Mouse (Mus musculus) limb, embryonic 14.5 days (tissue): ENCODE data around the gene Gm37240. TPM values are rescaled to one million over a fixed set of nuclear protein-coding genes. Genes with fewer than 3 reads are reported as not detected.

Experiments
- ATAC-seq: fragments of 200-750 bp; cut with Nextera tagmentation; 2 replicates; pipeline ENCODE4 v1.8.0; 2017; ENCODE audit warnings: low read depth, moderate number of reproducible peaks, moderate TSS enrichment; ENCODE audit not compliant: low FRiP score
- DNase-seq: peaks from one replicate; pipeline ENCODE4 v3.0.0-alpha.2; 2015; ENCODE audit warnings: low spot score
- H3K27ac ChIP-seq: fragments of 300-500 bp; sonication (generic); replicated peaks from 2 replicates; pipeline ENCODE4 v1.5.1; 2014; ENCODE audit warnings: low read depth, mild to moderate bottlenecking, low read length, moderate library complexity, mixed read lengths
- H3K27me3 ChIP-seq: fragments of 300-500 bp; sonication (generic); 2 replicates; pipeline ENCODE4 v1.6.1; 2014; ENCODE audit warnings: low read length, mixed read lengths; ENCODE audit not compliant: control insufficient read depth, insufficient read depth
- H3K36me3 ChIP-seq: fragments of 300-500 bp; sonication (generic); 2 replicates; pipeline ENCODE4 v1.6.1; 2014; ENCODE audit warnings: mild to moderate bottlenecking, low read length, moderate library complexity, mixed read lengths; ENCODE audit not compliant: control insufficient read depth, insufficient read depth
- H3K4me1 ChIP-seq: fragments of 300-500 bp; sonication (generic); 2 replicates; pipeline ENCODE4 v1.6.1; 2014; ENCODE audit warnings: antibody characterized with exemption, low read length, mixed read lengths; ENCODE audit not compliant: control insufficient read depth, insufficient read depth
- H3K4me2 ChIP-seq: fragments of 300-500 bp; sonication (generic); replicated peaks from 2 replicates; pipeline ENCODE4 v1.6.1; 2014; ENCODE audit warnings: low read depth, mild to moderate bottlenecking, low read length, moderate library complexity; ENCODE audit not compliant: severe bottlenecking
- H3K4me3 ChIP-seq: fragments of 300-500 bp; sonication (generic); replicated peaks from 2 replicates; pipeline ENCODE4 v1.5.1; 2014; ENCODE audit warnings: low read length
- H3K9ac ChIP-seq: fragments of 300-500 bp; sonication (generic); 2 replicates; pipeline ENCODE4 v1.6.1; 2014; ENCODE audit warnings: mild to moderate bottlenecking, low read depth, low read length, moderate library complexity; ENCODE audit not compliant: severe bottlenecking
- H3K9me3 ChIP-seq: fragments of 300-500 bp; sonication (generic); 2 replicates; pipeline ENCODE4 v1.6.1; 2016; ENCODE audit warnings: low read length; ENCODE audit not compliant: control insufficient read depth
- POLR2A ChIP-seq: fragments of 200-500 bp; IDR thresholded peaks from 2 replicates; pipeline ENCODE4 v1.8.0; 2012; ENCODE audit warnings: inconsistent platforms, mild to moderate bottlenecking, moderate library complexity, borderline replicate concordance; ENCODE audit not compliant: insufficient read depth, insufficient read length; ENCODE audit errors: extremely low read depth
- WGBS: fragments of 180-500 bp; shearing (Covaris S2); extraction: QIAGEN DNeasy Blood & Tissue Kit; methylation state at CpG from one replicate; pipeline ENCODE4 v1.1.7; 2014; 5-methylcytosine and 5-hydroxymethylcytosine counted together
- polyA plus RNA-seq, 2 experiments: library from polyadenylated mRNA; depleted of rRNA in 1 of 2; stranded (reverse) in 1 of 2; unstranded in 1 of 2; fragments of >200 nt; fragmentation: Nextera tagmentation in 1 of 2; extraction: Ambion mirVana in 1 of 2; gene quantifications; 2 replicates each; pipeline versions ENCODE4 v1.2.1 to v1.2.3; 2012 to 2014

Gm37240 gene
- polyA plus RNA-seq, 2 experiments: 2.0 to 13.4 TPM

DNA sequence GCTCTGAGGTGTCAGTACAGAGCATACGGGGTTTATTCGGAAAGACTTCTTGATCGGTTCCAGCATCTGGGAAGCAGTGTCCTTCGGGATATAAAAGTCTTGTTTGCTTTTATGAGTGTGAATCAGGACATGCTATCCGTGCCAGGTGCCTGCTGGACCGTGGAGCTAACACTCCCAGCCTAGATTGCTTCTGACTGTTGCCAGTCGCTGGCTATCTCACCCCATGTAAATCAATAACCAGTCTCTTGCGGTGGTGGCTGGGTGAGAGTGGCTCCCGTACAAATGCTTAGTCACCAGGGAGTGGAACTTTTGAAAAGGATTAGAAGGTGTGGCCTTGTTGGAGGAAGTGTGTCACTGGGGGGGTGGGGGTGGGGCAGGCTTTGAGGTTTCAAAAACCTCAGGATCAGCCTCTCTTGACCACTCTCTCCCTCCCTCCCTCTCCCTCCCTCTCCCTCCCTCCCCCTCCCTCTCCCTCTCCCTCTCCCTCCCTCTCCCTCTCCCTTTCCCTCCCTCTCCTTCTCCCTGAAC, 1277.1 kb downstream of the Gm37240 start:
- Histone ChIP-seq H3K36me3 (no peaks in the 10 kb centered on the region), H3K9ac (no peak overlapping the region), H3K4me1 (no peaks in the 10 kb centered on the region), H3K27ac (no peak overlapping the region), H3K4me3 (no peak overlapping the region), H3K9me3 (no peaks in the 10 kb centered on the region), H3K27me3 (no peaks in the 10 kb centered on the region), H3K4me2 (no peak overlapping the region)
- DNase-seq (no peak), ATAC-seq (no peak)
- no peak for TF ChIP-seq POLR2A
- WGBS: 73% methylated on average over 9 of the region's 9 CpGs

DNA sequence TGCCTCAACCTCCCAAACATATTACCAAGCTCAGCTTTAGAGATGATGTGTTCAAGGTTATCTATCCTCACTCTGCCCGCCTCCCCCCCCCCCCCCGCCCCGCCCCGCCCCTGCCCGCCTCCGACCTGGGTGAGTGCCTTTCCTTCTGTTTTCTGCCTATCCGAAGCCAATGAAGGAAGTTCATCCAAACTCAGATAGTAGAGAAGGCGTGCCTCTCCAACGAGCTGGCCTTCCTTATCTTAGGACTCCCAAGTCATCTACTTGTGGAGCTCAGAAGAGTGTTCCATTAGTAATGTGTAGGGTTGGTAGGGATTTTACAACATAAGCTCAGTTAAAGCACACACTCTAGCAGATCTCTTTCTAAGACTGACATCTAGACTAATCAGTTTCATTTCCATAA, 1284.1 kb downstream of the Gm37240 start:
- DNase-seq (no peak), ATAC-seq (no peak)
- TF ChIP-seq POLR2A: no peak
- H3K36me3 ChIP-seq: no peaks in the 10 kb centered on the region
- H3K9me3 ChIP-seq: no peaks in the 10 kb centered on the region
- no peak overlapping the region for H3K9ac ChIP-seq
- H3K27ac ChIP-seq: no peak overlapping the region
- no peak overlapping the region for H3K4me2 ChIP-seq
- no peaks in the 10 kb centered on the region for H3K4me1 ChIP-seq
- H3K4me3 ChIP-seq: no peak overlapping the region
- no peaks in the 10 kb centered on the region for H3K27me3 ChIP-seq
- WGBS: 73% methylated on average over 9 of the region's 9 CpGs

DNA sequence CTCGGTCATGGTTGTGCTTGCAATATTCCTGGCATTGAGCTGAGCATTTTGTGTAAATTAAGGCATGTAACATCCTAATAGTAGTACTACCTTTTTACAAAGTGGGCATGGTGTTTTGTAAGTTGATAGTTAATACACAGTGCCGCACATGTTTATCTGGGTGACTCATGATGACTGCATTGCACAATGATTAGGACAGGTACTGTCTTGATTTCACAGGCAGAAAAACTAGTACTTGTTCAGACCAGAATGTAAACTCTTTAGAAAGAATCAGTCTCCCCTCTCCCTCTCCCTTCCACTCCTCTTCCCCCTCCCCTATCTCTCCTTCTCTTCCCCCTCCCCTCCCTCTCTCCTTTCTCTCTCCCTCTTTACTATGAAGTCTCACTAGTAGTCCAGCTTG, 1284.6 kb downstream of the Gm37240 start:
- no peak overlapping the region for H3K4me2 ChIP-seq
- H3K9ac ChIP-seq: no peak overlapping the region
- no peak overlapping the region for H3K27ac ChIP-seq
- H3K4me1 ChIP-seq: no peaks in the 10 kb centered on the region
- DNase-seq: no peak
- H3K36me3 ChIP-seq: no peaks in the 10 kb centered on the region
- TF ChIP-seq POLR2A: no peak
- 85% methylated on average over 2 of the region's 2 CpGs for WGBS
- no peaks in the 10 kb centered on the region for H3K9me3 ChIP-seq
- ATAC-seq: no peak
- H3K4me3 ChIP-seq: no peak overlapping the region
- no peaks in the 10 kb centered on the region for H3K27me3 ChIP-seq

DNA sequence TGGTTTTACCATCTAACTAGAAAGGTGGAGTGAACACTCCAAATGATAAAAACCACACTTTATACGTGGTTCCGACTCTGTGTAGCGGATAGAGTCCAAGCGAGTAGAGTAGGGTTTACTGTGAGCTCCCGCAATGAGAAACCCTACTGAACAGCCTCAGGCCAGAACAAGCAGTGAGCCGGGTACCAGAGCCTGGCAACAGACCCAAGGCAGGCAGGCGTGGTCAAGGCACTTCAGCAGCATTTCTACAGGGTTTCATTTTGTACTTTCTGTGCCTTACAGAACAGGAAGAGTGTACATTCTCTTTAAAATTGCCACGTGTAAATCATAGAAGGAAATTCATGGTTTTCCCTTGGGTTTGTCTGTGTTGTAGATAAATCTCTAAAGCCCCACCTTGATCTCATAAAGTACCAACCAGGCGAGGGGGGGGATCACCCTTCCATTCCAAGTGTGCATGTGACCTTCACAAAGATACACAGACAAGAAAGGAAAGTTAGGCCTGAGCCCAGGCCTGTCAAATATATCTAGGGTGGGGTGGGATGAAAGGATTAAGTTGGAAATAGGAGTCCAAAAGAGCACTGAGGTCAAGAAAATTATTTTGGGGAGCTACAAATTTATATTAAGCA, 1285.3 kb downstream of the Gm37240 start:
- no peaks in the 10 kb centered on the region for H3K9me3 ChIP-seq
- H3K27ac ChIP-seq: no peak overlapping the region
- H3K4me1 ChIP-seq: no peaks in the 10 kb centered on the region
- no peak overlapping the region for H3K4me3 ChIP-seq
- DNase-seq (no peak), ATAC-seq (no peak)
- H3K27me3 ChIP-seq: no peaks in the 10 kb centered on the region
- 63% methylated on average over 9 of the region's 9 CpGs for WGBS
- no peak for TF ChIP-seq POLR2A
- no peaks in the 10 kb centered on the region for H3K36me3 ChIP-seq
- no peak overlapping the region for H3K9ac ChIP-seq
- no peak overlapping the region for H3K4me2 ChIP-seq

DNA sequence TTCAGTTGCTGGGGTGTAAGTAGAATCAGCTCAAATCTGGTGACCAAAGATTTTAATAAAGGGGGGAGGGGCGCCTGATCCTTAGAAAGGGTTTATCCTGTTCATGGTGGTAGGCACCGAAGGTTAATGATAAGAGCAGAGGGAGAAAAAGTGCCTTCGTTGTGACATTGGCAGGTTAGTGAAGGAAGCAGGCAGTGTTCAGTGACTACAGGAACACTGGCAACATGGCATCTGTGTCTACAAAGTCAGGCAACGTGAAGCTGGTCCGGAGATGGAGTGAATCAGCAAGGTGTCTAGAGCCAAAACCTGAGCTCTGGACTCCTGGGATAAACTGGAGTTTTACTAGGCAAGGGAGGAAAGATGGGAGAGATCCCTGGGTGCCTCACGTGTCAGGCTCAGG, 1288.6 kb downstream of the Gm37240 start:
- TF ChIP-seq POLR2A: no peak
- no peak for ATAC-seq

More for the DNA sequence above, 1288.6 kb downstream of the Gm37240 start:
- H3K4me3 ChIP-seq: no peak overlapping the region
- no peak for DNase-seq
- no peaks in the 10 kb centered on the region for H3K27me3 ChIP-seq
- 82% methylated on average over 6 of the region's 6 CpGs for WGBS
- H3K36me3 ChIP-seq: no peaks in the 10 kb centered on the region
- no peak overlapping the region for H3K9ac ChIP-seq
- H3K4me2 ChIP-seq: no peak overlapping the region
- H3K27ac ChIP-seq: no peak overlapping the region
- no peaks in the 10 kb centered on the region for H3K9me3 ChIP-seq
- H3K4me1 ChIP-seq: peaks cover 4% of the 10 kb centered on the region; the same call in 1 of the 2 replicates
